Mouse (Mus musculus) embryonic facial prominence, embryonic 11.5 days (tissue): ENCODE measurements at regions not wholly inside any gene's neighbourhood (a gene's known extent, or its start where the extent isn't known, plus 50 kb on each side); places are given as distances from the start of the nearest gene placed in this dataset.

Source experiments
- ATAC-seq: fragments of 200-750 bp; cut with Nextera tagmentation; replicated peaks from 2 replicates; pipeline ENCODE4 v1.8.0; 2017; ENCODE audit warnings: low read depth; ENCODE audit not compliant: insufficient number of reproducible peaks, low FRiP score, low TSS enrichment
- DNase-seq: peaks from one replicate; pipeline ENCODE4 v3.0.0-alpha.2; 2015; ENCODE audit warnings: low spot score
- H3K27ac ChIP-seq: fragments of 300-500 bp; sonication (generic); replicated peaks from 2 replicates; pipeline ENCODE4 v1.5.1; 2014; ENCODE audit warnings: mild to moderate bottlenecking, low read depth, low read length, control low read depth
- H3K27me3 ChIP-seq: fragments of 300-500 bp; sonication (generic); 2 replicates; pipeline ENCODE4 v1.6.1; 2014; ENCODE audit warnings: mild to moderate bottlenecking, low read length, moderate library complexity, mixed read lengths; ENCODE audit not compliant: control insufficient read depth, insufficient read depth
- H3K36me3 ChIP-seq: fragments of 300-500 bp; sonication (generic); replicated peaks from 2 replicates; pipeline ENCODE4 v1.6.1; 2014; ENCODE audit warnings: low read depth, mild to moderate bottlenecking, low read length, moderate library complexity, mixed read lengths; ENCODE audit not compliant: control insufficient read depth, insufficient read depth
- H3K4me1 ChIP-seq: fragments of 300-500 bp; sonication (generic); 2 replicates; pipeline ENCODE4 v1.6.1; 2014; ENCODE audit warnings: low read length, mixed read lengths; ENCODE audit not compliant: control insufficient read depth, insufficient read depth
- H3K4me2 ChIP-seq: fragments of 300-500 bp; sonication (generic); 2 replicates; pipeline ENCODE4 v1.6.1; 2014; ENCODE audit warnings: low read depth, mild to moderate bottlenecking, control low read depth, low read length, moderate library complexity
- H3K4me3 ChIP-seq: fragments of 300-500 bp; sonication (generic); 2 replicates; pipeline ENCODE4 v1.5.1; 2014; ENCODE audit warnings: low read depth, low read length, control low read depth
- H3K9ac ChIP-seq: fragments of 300-500 bp; sonication (generic); replicated peaks from 2 replicates; pipeline ENCODE4 v1.6.1; 2014; ENCODE audit warnings: mild to moderate bottlenecking, control low read depth, low read length
- H3K9me3 ChIP-seq: fragments of 300-500 bp; sonication (generic); replicated peaks from 2 replicates; pipeline ENCODE4 v1.6.1; 2016; ENCODE audit warnings: mild to moderate bottlenecking, low read length, inconsistent platforms, mixed read lengths; ENCODE audit not compliant: control insufficient read depth
- WGBS: fragments of 180-500 bp; shearing (Covaris S2); extraction: QIAGEN DNeasy Blood & Tissue Kit; methylation state at CpG from one replicate; pipeline ENCODE4 v1.1.7; 2014; 5-methylcytosine and 5-hydroxymethylcytosine counted together

- Histone ChIP-seq H3K27me3 (no peaks in the 10 kb centered on the region), H3K4me1 (no peaks in the 10 kb centered on the region), H3K27ac (no peak overlapping the region), H3K36me3 (no peaks in the 10 kb centered on the region), H3K9me3 (peaks cover under 1% of the 10 kb centered on the region; the same call in 1 of the 2 replicates), H3K4me3 (no peak overlapping the region), H3K4me2 (no peak overlapping the region), H3K9ac (no peak overlapping the region)
- DNase-seq (no peak), ATAC-seq (no peak)
- 85% methylated on average over 5 of the region's 5 CpGs for WGBS
Measured at GRCm38 (mm10) chr4:34386338-34386967, 164.3 kb upstream of the Akirin2 start.

- H3K27me3 ChIP-seq = no peaks in the 10 kb centered on the region
- H3K27ac ChIP-seq = no peak overlapping the region
- H3K4me3 ChIP-seq = no peak overlapping the region
- 86% methylated on average over 5 of the region's 5 CpGs for WGBS
- ATAC-seq (no peak), DNase-seq (peak; percentile 40)
- no peaks in the 10 kb centered on the region for H3K36me3 ChIP-seq
- H3K4me2 ChIP-seq = no peak overlapping the region
- no peaks in the 10 kb centered on the region for H3K4me1 ChIP-seq
- H3K9me3 ChIP-seq = peaks cover 3% of the 10 kb centered on the region; the same call in 1 of the 2 replicates
- H3K9ac ChIP-seq = no peak overlapping the region
Measured at GRCm38 (mm10) chr4:34391499-34391898, 159.2 kb upstream of the Akirin2 start.

GRCm38 (mm10) chr4:34403061-34403460 is 147.7 kb upstream of the Akirin2 start:
- no peaks in the 10 kb centered on the region for H3K4me1 ChIP-seq
- ATAC-seq (no peak), DNase-seq (no peak)
- no peak overlapping the region for H3K9ac ChIP-seq
- no peak overlapping the region for H3K4me3 ChIP-seq
- no peak overlapping the region for H3K4me2 ChIP-seq
- H3K27me3 ChIP-seq = no peaks in the 10 kb centered on the region
- no peaks in the 10 kb centered on the region for H3K36me3 ChIP-seq
- WGBS = 61% methylated on average over 2 of the region's 2 CpGs
- no peaks in the 10 kb centered on the region for H3K9me3 ChIP-seq
- H3K27ac ChIP-seq = no peak overlapping the region

GRCm38 (mm10) chr4:34407181-34407580 is 143.6 kb upstream of the Akirin2 start:
- no peaks in the 10 kb centered on the region for H3K27me3 ChIP-seq
- no peaks in the 10 kb centered on the region for H3K9me3 ChIP-seq
- H3K36me3 ChIP-seq = no peaks in the 10 kb centered on the region
- no peak overlapping the region for H3K4me2 ChIP-seq
- H3K9ac ChIP-seq = no peak overlapping the region
- H3K27ac ChIP-seq = no peak overlapping the region
- DNase-seq (no peak), ATAC-seq (no peak)
- WGBS = 69% methylated on average over 3 of the region's 3 CpGs
- no peaks in the 10 kb centered on the region for H3K4me1 ChIP-seq
- no peak overlapping the region for H3K4me3 ChIP-seq

GRCm38 (mm10) chr4:34420970-34421369 is 129.8 kb upstream of the Akirin2 start:
- Histone ChIP-seq H3K4me3 (no peak overlapping the region), H3K27me3 (no peaks in the 10 kb centered on the region), H3K27ac (no peak overlapping the region), H3K9ac (no peak overlapping the region), H3K4me1 (no peaks in the 10 kb centered on the region), H3K36me3 (no peaks in the 10 kb centered on the region), H3K9me3 (no peaks in the 10 kb centered on the region), H3K4me2 (no peak overlapping the region)
- WGBS = 81% methylated on average over 6 of the region's 6 CpGs
- DNase-seq (no peak), ATAC-seq (no peak)

GRCm38 (mm10) chr4:34424131-34424646 is 126.5 kb upstream of the Akirin2 start:
- H3K27ac ChIP-seq = no peak overlapping the region
- DNase-seq = no peak
- no peak overlapping the region for H3K4me3 ChIP-seq
- no peaks in the 10 kb centered on the region for H3K4me1 ChIP-seq
- WGBS = 67% methylated on average over 2 of the region's 2 CpGs
- no peaks in the 10 kb centered on the region for H3K9me3 ChIP-seq
- ATAC-seq = no peak
- H3K9ac ChIP-seq = no peak overlapping the region
- H3K36me3 ChIP-seq = no peaks in the 10 kb centered on the region
- H3K4me2 ChIP-seq = no peak overlapping the region
- H3K27me3 ChIP-seq = no peaks in the 10 kb centered on the region

- WGBS = 68% methylated on average over 4 of the region's 4 CpGs
- no peak for ATAC-seq
Measured at GRCm38 (mm10) chr4:34429003-34429402, 121.7 kb upstream of the Akirin2 start.

GRCm38 (mm10) chr4:34429456-34430235 is 121.1 kb upstream of the Akirin2 start:
- Histone ChIP-seq H3K9me3 (no peaks in the 10 kb centered on the region), H3K9ac (no peak overlapping the region)
- no peak for ATAC-seq

More at GRCm38 (mm10) chr4:34429003-34429402, 121.7 kb upstream of the Akirin2 start:
- Histone ChIP-seq H3K27ac (no peak overlapping the region), H3K27me3 (no peaks in the 10 kb centered on the region), H3K4me3 (no peak overlapping the region), H3K9ac (no peak overlapping the region), H3K9me3 (no peaks in the 10 kb centered on the region), H3K4me2 (no peak overlapping the region), H3K4me1 (no peaks in the 10 kb centered on the region), H3K36me3 (no peaks in the 10 kb centered on the region)
- DNase-seq = no peak

More at GRCm38 (mm10) chr4:34429456-34430235, 121.1 kb upstream of the Akirin2 start:
- H3K4me2 ChIP-seq = no peak overlapping the region
- no peak for DNase-seq
- H3K27me3 ChIP-seq = no peaks in the 10 kb centered on the region
- H3K4me1 ChIP-seq = no peaks in the 10 kb centered on the region
- H3K27ac ChIP-seq = no peak overlapping the region
- WGBS = 81% methylated on average over 22 of the region's 22 CpGs
- no peaks in the 10 kb centered on the region for H3K36me3 ChIP-seq
- H3K4me3 ChIP-seq = no peak overlapping the region
